Mouse (Mus musculus) myocyte (in vitro differentiated cells): ENCODE data around the gene Olfr907.

ENCODE experiments used
- MAX ChIP-seq: IDR thresholded peaks from one replicate; pipeline ENCODE4 v1.6.1; 2011; ENCODE audit warnings: low read depth, mild to moderate bottlenecking, control low read depth
- POLR2A ChIP-seq: IDR thresholded peaks from one replicate; pipeline ENCODE4 v1.6.1; 2011; ENCODE audit warnings: low read depth, mild to moderate bottlenecking, control low read depth, moderate library complexity; ENCODE audit not compliant: insufficient read length
- USF1 ChIP-seq: IDR thresholded peaks from one replicate; pipeline ENCODE4 v1.6.1; 2011; ENCODE audit warnings: low read depth, mild to moderate bottlenecking, control low read depth, moderate library complexity

- TF ChIP-seq POLR2A: no peak
- no peak for TF ChIP-seq MAX
- no peak for TF ChIP-seq USF1
These were observed 8.8 kb upstream of the Olfr907 start, which contains the start of gene Olfr906 for GRCm38 (mm10) chr9:38486785-38487184.
